Mouse (Mus musculus): ENCODE measurements around the gene Epb42.

Epb42 gene

GRCm38 (mm10) chr2:121016226-121016625, 20.6 kb downstream of the Epb42 start:
- TF ChIP-seq GATA4 (IDR thresholded peaks at IDR 0.05; ENCODE audit: insufficient replicate concordance, low read length), result no peak

- TF ChIP-seq GATA4 (IDR thresholded peaks at IDR 0.05; ENCODE audit: insufficient replicate concordance, low read length), result no peak
Measured at GRCm38 (mm10) chr2:121015507-121015906, 21.4 kb downstream of the Epb42 start.

GRCm38 (mm10) chr2:121012676-121013075, 24.2 kb downstream of the Epb42 start:
- no peak for TF ChIP-seq GATA4 (IDR thresholded peaks at IDR 0.05; ENCODE audit: insufficient replicate concordance, low read length)

- TF ChIP-seq GATA4 (IDR thresholded peaks at IDR 0.05; ENCODE audit: insufficient replicate concordance, low read length), result no peak
Measured at GRCm38 (mm10) chr2:121009071-121009677, 27.7 kb downstream of the Epb42 start.

GRCm38 (mm10) chr2:121008664-121009007, 28.2 kb downstream of the Epb42 start:
- TF ChIP-seq GATA4 (IDR thresholded peaks at IDR 0.05; ENCODE audit: insufficient replicate concordance, low read length), result no peak

GRCm38 (mm10) chr2:121007925-121008663, 28.8 kb downstream of the Epb42 start, which contains the start of gene Ccndbp1:
Gene Ccndbp1 (plus strand): TSS chr2:121008403.
- no peak for TF ChIP-seq GATA4 (IDR thresholded peaks at IDR 0.05; ENCODE audit: insufficient replicate concordance, low read length)

- no peak for TF ChIP-seq GATA4 (IDR thresholded peaks at IDR 0.05; ENCODE audit: insufficient replicate concordance, low read length)
Measured at GRCm38 (mm10) chr2:121006986-121007385, 29.9 kb downstream of the Epb42 start.

- TF ChIP-seq GATA4 (IDR thresholded peaks at IDR 0.05; ENCODE audit: insufficient replicate concordance, low read length), result no peak
Measured at GRCm38 (mm10) chr2:121004018-121004811, 32.7 kb downstream of the Epb42 start.

GRCm38 (mm10) chr2:121003586-121003985, 33.3 kb downstream of the Epb42 start:
- no peak for TF ChIP-seq GATA4 (IDR thresholded peaks at IDR 0.05; ENCODE audit: insufficient replicate concordance, low read length)

- no peak for TF ChIP-seq GATA4 (IDR thresholded peaks at IDR 0.05; ENCODE audit: insufficient replicate concordance, low read length)
Measured at GRCm38 (mm10) chr2:120998863-120999262, 38.0 kb downstream of the Epb42 start.

GRCm38 (mm10) chr2:120991196-120991595, 45.7 kb downstream of the Epb42 start:
- no peak for TF ChIP-seq GATA4 (IDR thresholded peaks at IDR 0.05; ENCODE audit: insufficient replicate concordance, low read length)

GRCm38 (mm10) chr2:120985241-120985640, 51.6 kb downstream of the Epb42 start:
- TF ChIP-seq GATA4 (IDR thresholded peaks at IDR 0.05; ENCODE audit: insufficient replicate concordance, low read length), result no peak

GRCm38 (mm10) chr2:120983611-120984010, 53.3 kb downstream of the Epb42 start:
- no peak for TF ChIP-seq GATA4 (IDR thresholded peaks at IDR 0.05; ENCODE audit: insufficient replicate concordance, low read length)

- no peak for TF ChIP-seq GATA4 (IDR thresholded peaks at IDR 0.05; ENCODE audit: insufficient replicate concordance, low read length)
Measured at GRCm38 (mm10) chr2:120980861-120981260, 56.0 kb downstream of the Epb42 start.

GRCm38 (mm10) chr2:120979819-120980218, 57.1 kb downstream of the Epb42 start:
- no peak for TF ChIP-seq GATA4 (IDR thresholded peaks at IDR 0.05; ENCODE audit: insufficient replicate concordance, low read length)

GRCm38 (mm10) chr2:120978693-120979037, 58.2 kb downstream of the Epb42 start:
- no peak for TF ChIP-seq GATA4 (IDR thresholded peaks at IDR 0.05; ENCODE audit: insufficient replicate concordance, low read length)

Data from liver, adult (tissue).